Mouse (Mus musculus) liver, adult 2 months (tissue): Measurements from ENCODE around the gene H2al1m. TPM values are rescaled to one million over a fixed set of nuclear protein-coding genes. Genes with fewer than 3 reads are reported as not detected.
"Not testable (repeated sequence)": the region's sequence is repeated elsewhere in the genome, so short reads cannot be mapped to it uniquely, and the experiment has no call there.

Experiments used
- DNase-seq: peaks from one replicate; pipeline ENCODE4 v3.0.0-alpha.2; 2011; ENCODE audit warnings: low read depth, low spot score; ENCODE audit errors: extremely low read depth
- H3K27ac ChIP-seq: fragments of 200-500 bp; replicated peaks from 2 replicates; pipeline ENCODE4 v1.5.1; 2012; ENCODE audit warnings: low read depth, mild to moderate bottlenecking, control low read depth, inconsistent platforms, low read length; ENCODE audit not compliant: insufficient read depth
- H3K27me3 ChIP-seq: fragments of 200-500 bp; 2 replicates; pipeline ENCODE4 v1.6.1; 2012; ENCODE audit warnings: mild to moderate bottlenecking, moderate library complexity, low read length, inconsistent platforms; ENCODE audit not compliant: control insufficient read depth, insufficient read depth
- H3K36me3 ChIP-seq: fragments of 200-500 bp; 2 replicates; pipeline ENCODE4 v1.6.1; 2012; ENCODE audit warnings: low read length, inconsistent platforms; ENCODE audit not compliant: control insufficient read depth, insufficient read depth
- H3K4me1 ChIP-seq: fragments of 200-500 bp; 2 replicates; pipeline ENCODE4 v1.6.1; 2011; ENCODE audit warnings: low read length; ENCODE audit not compliant: control insufficient read depth, insufficient read depth
- H3K4me3 ChIP-seq: fragments of 200-500 bp; 2 replicates; pipeline ENCODE4 v1.5.1; 2011; ENCODE audit warnings: low read depth, mild to moderate bottlenecking, control low read depth, low read length, moderate library complexity; ENCODE audit not compliant: insufficient read depth
- H3K79me2 ChIP-seq: fragments of 200-500 bp; 2 replicates; pipeline ENCODE4 v1.6.1; 2012; ENCODE audit warnings: inconsistent platforms, mild to moderate bottlenecking, low read length, moderate library complexity; ENCODE audit not compliant: control insufficient read depth, insufficient read depth
- H3K9ac ChIP-seq: fragments of 200-500 bp; 2 replicates; pipeline ENCODE4 v1.6.1; 2012; ENCODE audit warnings: low read depth, mild to moderate bottlenecking, control low read depth, inconsistent platforms, low read length
- CTCF ChIP-seq: fragments of 200-500 bp; IDR thresholded peaks from 2 replicates; pipeline ENCODE4 v1.5.1; 2011; ENCODE audit warnings: low read depth, low read length, control low read depth
- POLR2A ChIP-seq: fragments of 200-500 bp; IDR thresholded peaks from 2 replicates; pipeline ENCODE4 v1.6.1; 2011; ENCODE audit warnings: low read length, control low read depth; ENCODE audit not compliant: insufficient read depth; ENCODE audit errors: extremely low read depth
- WGBS: fragments of 180-500 bp; shearing (Covaris S2); methylation state at CpG from one replicate; pipeline ENCODE4 v1.1.7; 2018; 5-methylcytosine and 5-hydroxymethylcytosine counted together
- polyA plus RNA-seq: library from polyadenylated mRNA; depleted of rRNA; stranded (reverse); fragments of >200 nt; gene quantifications from 2 replicates; pipeline ENCODE4 v1.2.3, GENCODE M21; 2012; rRNA removed
- total RNA-seq: library from RNA; depleted of rRNA; stranded (reverse); fragments of >200 nt; gene quantifications from 2 replicates; pipeline ENCODE4 v1.2.3, GENCODE M21; 2014; rRNA removed

Gene H2al1m
- total and polyA plus RNA-seq, 2 experiments: 0.37 TPM; not detected in 1

DNA sequence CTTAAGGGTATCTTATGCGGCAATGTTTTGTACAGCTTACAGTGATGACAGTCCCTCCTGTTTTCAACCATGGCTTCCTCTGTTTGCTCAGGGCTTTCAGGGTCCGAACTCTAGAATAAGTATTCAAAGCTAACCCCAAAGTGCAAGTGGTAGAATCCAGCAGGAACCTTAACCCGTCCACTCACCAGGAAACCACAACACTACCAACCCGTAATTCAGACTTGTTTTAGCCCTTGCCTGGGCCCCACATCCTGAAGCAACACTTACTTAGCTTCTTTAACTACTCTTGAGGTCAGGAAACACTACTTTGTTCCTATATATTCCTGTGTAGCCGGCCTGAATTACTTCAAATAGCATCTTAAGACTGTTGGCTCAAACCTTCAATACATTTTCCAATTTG lies 19.2 kb downstream of the H2al1m start:
- no peak for DNase-seq
- Histone ChIP-seq H3K36me3 (no peaks in the 10 kb centered on the region), H3K27ac (no peak overlapping the region), H3K27me3 (no peaks in the 10 kb centered on the region), H3K9ac (no peak overlapping the region), H3K79me2 (no peaks in the 10 kb centered on the region), H3K4me3 (no peak overlapping the region), H3K4me1 (no peaks in the 10 kb centered on the region)
- TF ChIP-seq CTCF: no peak
- TF ChIP-seq POLR2A: no peak
- 92% methylated on average over 5 of the region's 5 CpGs for WGBS

DNA sequence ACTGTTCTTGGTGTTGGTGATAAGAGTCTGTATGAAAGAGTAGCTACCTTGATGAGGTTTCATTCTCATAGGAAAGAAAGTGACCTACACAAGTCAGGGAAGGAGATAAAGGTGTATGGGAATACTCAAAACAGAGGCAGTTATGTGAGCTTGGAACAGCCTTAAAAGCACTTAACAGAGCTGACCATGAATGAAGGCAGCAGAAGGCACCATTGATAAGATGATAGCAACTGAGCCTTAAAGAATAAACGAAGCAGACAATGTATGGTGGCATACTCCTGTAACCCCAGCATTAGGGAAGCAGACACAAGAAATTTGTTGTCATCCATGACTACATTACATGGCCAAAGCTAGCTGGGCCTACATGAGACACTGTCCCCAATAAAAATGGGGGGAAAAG lies 19.9 kb downstream of the H2al1m start:
- no peak overlapping the region for H3K27ac ChIP-seq
- H3K36me3 ChIP-seq: no peaks in the 10 kb centered on the region
- H3K9ac ChIP-seq: no peak overlapping the region
- H3K4me1 ChIP-seq: no peaks in the 10 kb centered on the region
- 85% methylated on average over 1 of the region's 1 CpGs for WGBS
- TF ChIP-seq CTCF (no peak), POLR2A (no peak)
- no peak for DNase-seq
- no peak overlapping the region for H3K4me3 ChIP-seq
- H3K79me2 ChIP-seq: no peaks in the 10 kb centered on the region
- H3K27me3 ChIP-seq: no peaks in the 10 kb centered on the region

DNA sequence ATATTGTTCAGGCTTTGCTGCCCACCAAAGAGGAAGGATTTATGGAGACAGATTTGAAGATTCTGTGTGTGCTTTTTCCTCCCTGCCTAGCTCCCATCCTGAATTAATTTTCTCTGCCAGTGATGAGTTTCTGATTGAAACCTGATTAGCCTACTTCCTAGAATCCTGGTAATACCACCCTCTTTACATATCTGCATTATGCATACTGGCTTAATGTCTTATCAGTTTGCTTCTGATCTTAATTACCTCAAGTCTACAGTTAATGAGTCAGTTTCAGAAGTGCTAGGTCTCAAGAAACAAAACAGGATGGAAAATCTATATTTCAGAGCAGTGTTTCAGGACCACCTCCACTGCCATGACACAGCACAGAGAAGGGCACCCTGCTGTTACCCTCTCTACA lies 32.9 kb downstream of the H2al1m start:
- H3K4me3 ChIP-seq, H3K79me2 ChIP-seq, DNase-seq, H3K27me3 ChIP-seq, H3K36me3 ChIP-seq, H3K27ac ChIP-seq, H3K9ac ChIP-seq, H3K4me1 ChIP-seq: not testable (repeated sequence)

DNA sequence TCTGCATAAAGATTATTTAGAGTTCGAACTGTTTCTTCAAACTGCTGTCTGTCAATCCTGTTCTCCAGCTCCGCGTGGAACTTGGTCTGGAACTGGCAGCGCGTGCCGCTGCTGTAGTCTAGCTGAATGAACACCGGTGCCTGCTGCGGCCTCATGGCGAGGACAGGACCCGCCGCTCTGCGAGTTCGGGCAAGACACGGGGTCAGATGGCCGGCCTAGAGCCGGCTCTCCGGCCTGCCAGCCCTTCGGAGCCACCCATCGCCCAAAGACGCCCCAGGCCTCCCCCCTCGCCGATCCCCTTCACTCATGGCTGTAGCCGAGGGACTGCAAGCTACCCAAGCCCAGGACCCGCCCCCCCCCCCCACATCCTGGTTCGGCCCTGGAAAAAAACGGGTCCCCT lies 44.4 kb downstream of the H2al1m start:
- DNase-seq, H3K27ac ChIP-seq, H3K27me3 ChIP-seq, H3K4me1 ChIP-seq, H3K36me3 ChIP-seq, H3K9ac ChIP-seq, H3K4me3 ChIP-seq, H3K79me2 ChIP-seq: not testable (repeated sequence)
- WGBS: 97% methylated on average over 18 of the region's 26 CpGs

DNA sequence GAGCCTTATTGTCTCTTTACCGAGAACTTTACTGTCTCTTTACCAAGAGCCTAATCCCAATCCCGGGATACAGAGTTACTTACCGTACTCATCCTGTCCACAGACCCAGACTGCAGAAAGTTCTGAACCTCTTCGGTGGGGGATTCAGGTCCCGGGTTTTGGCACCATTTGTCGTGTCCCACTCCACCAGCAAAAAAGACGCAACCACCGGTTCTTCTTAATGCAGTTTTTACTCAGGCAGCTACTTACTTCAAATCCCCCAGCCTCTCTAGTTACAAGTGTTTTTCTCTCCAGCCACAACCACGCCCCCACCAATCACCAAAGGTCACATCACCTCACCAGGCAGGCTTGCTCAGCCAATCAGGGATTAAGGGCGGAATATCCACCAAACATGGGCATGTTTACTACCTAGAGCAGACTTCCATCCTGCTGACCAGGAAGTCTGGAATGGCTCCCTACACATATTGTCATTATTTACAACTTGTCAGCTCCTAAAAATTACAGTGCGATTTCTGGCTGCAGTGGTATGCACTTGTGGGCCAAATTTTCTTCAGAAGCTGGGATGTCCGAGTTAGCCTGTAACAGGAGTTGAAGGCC lies 48.9 kb downstream of the H2al1m start:
- peak overlapping the region; percentile 51 for H3K4me3 ChIP-seq

DNA sequence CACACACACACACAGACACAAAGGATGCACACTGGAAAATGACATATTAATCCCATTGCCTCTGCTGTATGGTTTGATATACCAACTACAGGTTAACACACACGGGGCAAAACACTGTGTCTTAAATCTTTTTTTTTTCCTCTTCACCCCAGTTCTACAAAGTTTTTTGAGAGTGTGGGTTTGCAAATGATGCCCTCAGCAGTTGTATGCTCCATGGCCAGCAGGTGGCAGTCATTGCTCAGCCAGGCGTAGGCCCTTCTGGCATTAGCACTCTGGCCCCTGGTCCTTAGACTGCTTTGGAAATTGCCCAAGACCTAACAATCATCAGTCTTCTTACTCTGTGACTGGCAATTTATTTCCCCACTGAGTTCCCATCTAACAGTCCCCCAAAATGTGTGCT lies 49.5 kb downstream of the H2al1m start:
- H3K4me1 ChIP-seq, H3K4me3 ChIP-seq, H3K79me2 ChIP-seq, H3K9ac ChIP-seq, H3K27me3 ChIP-seq, H3K27ac ChIP-seq, H3K36me3 ChIP-seq, DNase-seq: not testable (repeated sequence)
- 26% methylated on average over 2 of the region's 2 CpGs for WGBS

More for the DNA sequence above, 48.9 kb downstream of the H2al1m start:
- 68% methylated on average over 12 of the region's 12 CpGs for WGBS
- Histone ChIP-seq H3K27ac (peak overlapping the region; percentile 73), H3K9ac (peak overlapping the region; percentile 51; the same call in 1 of the 2 replicates)
- peak; percentile 73 for DNase-seq
- not testable (repeated sequence) for H3K79me2 ChIP-seq, H3K36me3 ChIP-seq, H3K4me1 ChIP-seq, H3K27me3 ChIP-seq

Other genes starting within 250 kb of the H2al1m start
- gene Fthl17f, start 220.7 kb upstream of the H2al1m start, total RNA-seq: not detected in 2 replicates
- gene Fthl17f, start 220.7 kb upstream of the H2al1m start, polyA plus RNA-seq: not detected in 2 replicates
- not detected in 2 replicates for gene 4930402K13Rik, start 179.2 kb upstream of the H2al1m start, total RNA-seq
- gene 4930402K13Rik, start 179.2 kb upstream of the H2al1m start, polyA plus RNA-seq: not detected in 2 replicates
- 0.09 TPM in 1 of 2 replicates, not detected in the other for gene Lancl3, start 83.9 kb upstream of the H2al1m start, total RNA-seq
- gene Lancl3, start 83.9 kb upstream of the H2al1m start, polyA plus RNA-seq: 0.02 TPM in 1 of 2 replicates, not detected in the other
- not detected in 2 replicates for gene Gm14862, start 26.9 kb upstream of the H2al1m start, total RNA-seq
- gene Gm14862, start 26.9 kb upstream of the H2al1m start, polyA plus RNA-seq: not detected in 2 replicates
- gene Xk, start 11.0 kb upstream of the H2al1m start, total RNA-seq: 1.8 and 2.3 TPM in 2 replicates
- gene Xk, start 11.0 kb upstream of the H2al1m start, polyA plus RNA-seq: 2.0 and 2.2 TPM in 2 replicates
- gene H2al1k, start 66.9 kb downstream of the H2al1m start, total RNA-seq: not detected in 2 replicates
- 0.81 and 0.83 TPM in 2 replicates for gene H2al1k, start 66.9 kb downstream of the H2al1m start, polyA plus RNA-seq
- 9.8 and 10.4 TPM in 2 replicates for gene Cybb, start 204.0 kb downstream of the H2al1m start, total RNA-seq
- gene Cybb, start 204.0 kb downstream of the H2al1m start, polyA plus RNA-seq: 1.1 and 1.3 TPM in 2 replicates